15 mouse cellular contexts compared by ENCODE assay signal in the genomic region with DNA sequence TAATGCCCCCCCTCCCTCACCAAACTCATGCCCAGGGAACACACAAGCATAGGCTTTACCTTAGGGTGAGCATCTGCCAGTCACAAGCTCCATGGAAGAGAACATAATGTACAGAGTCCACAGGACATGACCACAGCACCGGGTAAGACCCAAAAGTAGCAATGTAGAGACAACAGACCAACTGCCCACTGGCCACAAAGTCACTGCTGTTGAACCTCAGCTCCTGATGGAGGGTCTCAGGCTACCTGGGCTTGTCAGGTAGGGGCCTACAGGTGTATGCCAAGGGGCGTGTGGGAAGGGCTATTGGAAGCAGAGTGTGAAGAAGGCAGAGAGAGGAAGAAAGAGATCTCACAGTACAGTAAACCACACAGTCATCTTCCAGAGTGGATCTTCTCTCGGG.
"Had no signal": no experiment of that assay in that cellular context is flagged by ENCODE, and none has a peak within 500 bp of the region (broad histone marks: within the 10 kb centered on the region; RNA-seq: fewer than 3 reads in every experiment).

No protein-coding gene starts in this region.

- H3K4me1 ChIP-seq: liver, embryonic 13.5 days had no signal

- H3K4me2 ChIP-seq: liver, embryonic 13.5 days; midbrain, embryonic 11.5 days had no signal

- DNase-seq: kidney, postnatal 14 days; kidney, postnatal 4 days; liver, embryonic 13.5 days; lung, adult 2 months; lung, postnatal 14 days; lung, postnatal 4 days; midbrain, embryonic 14.5 days; right cerebral cortex, postnatal 14 days; right cerebral cortex, postnatal 4 days; thymus, adult 2 months; thymus, postnatal 14 days; thymus, postnatal 4 days had no signal

- H3K36me3 ChIP-seq: liver, embryonic 13.5 days had no signal

- H3K4me3 ChIP-seq: left cerebral cortex, adult 2 months; liver, embryonic 13.5 days had no signal

- H3K9me3 ChIP-seq: liver, embryonic 13.5 days had no signal

- H3K27ac ChIP-seq: left cerebral cortex, adult 2 months; liver, embryonic 13.5 days; stomach, postnatal 0 days had no signal

- H3K9ac ChIP-seq: liver, embryonic 13.5 days had no signal

- H3K27me3 ChIP-seq: liver, embryonic 13.5 days had no signal
